Mouse (Mus musculus) ES-Bruce4 (cell line): Measurements from ENCODE around the gene Slc5a4b.

Experiments
- EP300 ChIP-seq: IDR thresholded peaks from 2 replicates; pipeline ENCODE4 v1.6.1; 2011; ENCODE audit warnings: low read depth, low read length; ENCODE audit not compliant: insufficient read depth
- POLR2A ChIP-seq: IDR thresholded peaks from one replicate; pipeline ENCODE4 v1.8.1; 2011; ENCODE audit warnings: low read length; ENCODE audit not compliant: insufficient read depth

DNA sequence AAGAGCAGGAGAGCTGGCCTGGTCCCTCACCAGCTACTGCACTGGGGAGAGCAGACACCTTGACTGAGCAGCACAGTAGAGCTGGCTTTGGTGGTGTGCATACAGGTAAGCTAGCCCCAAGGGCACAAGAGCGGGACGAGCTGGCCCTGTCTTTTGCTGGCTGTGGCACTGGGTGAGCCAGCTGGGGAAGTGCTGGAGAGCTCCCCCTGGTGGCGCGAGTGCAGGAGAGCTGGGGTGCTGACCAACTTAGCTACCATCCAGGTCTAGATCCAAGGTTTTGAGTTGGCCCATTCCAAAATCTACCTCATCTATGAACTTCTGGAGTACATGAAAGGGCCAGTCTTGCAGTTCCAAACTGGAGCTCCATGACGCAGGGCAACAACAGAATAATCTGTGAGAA lies 7.2 kb upstream of the Slc5a4b start:
- TF ChIP-seq POLR2A (no peak), EP300 (no peak)
